Mouse (Mus musculus) heart, postnatal 0 days (tissue): ENCODE results near the gene Vezf1. TPM values are rescaled to one million over a fixed set of nuclear protein-coding genes. Genes with fewer than 3 reads are reported as not detected.

Source experiments
- ATAC-seq: fragments of 200-750 bp; cut with Nextera tagmentation; 2 replicates; pipeline ENCODE4 v1.8.0; 2017; ENCODE audit warnings: low read depth, moderate number of reproducible peaks, moderate library complexity; ENCODE audit not compliant: insufficient read depth
- DNase-seq: peaks from one replicate; pipeline ENCODE4 v3.0.0-alpha.2; 2016; ENCODE audit warnings: low spot score
- H3K27ac ChIP-seq: fragments of 300-500 bp; sonication (generic); 2 replicates; pipeline ENCODE4 v1.5.1; 2014; ENCODE audit warnings: low read depth, mild to moderate bottlenecking
- H3K27me3 ChIP-seq: fragments of 300-500 bp; sonication (generic); 2 replicates; pipeline ENCODE4 v1.6.1; 2014; ENCODE audit warnings: low read length, mixed read lengths; ENCODE audit not compliant: control insufficient read depth, insufficient read depth
- H3K36me3 ChIP-seq: fragments of 300-500 bp; sonication (generic); replicated peaks from 2 replicates; pipeline ENCODE4 v1.6.1; 2014; ENCODE audit warnings: low read length, mixed read lengths; ENCODE audit not compliant: control insufficient read depth, insufficient read depth
- H3K4me1 ChIP-seq: fragments of 300-500 bp; sonication (generic); 2 replicates; pipeline ENCODE4 v1.6.1; 2014; ENCODE audit warnings: antibody characterized with exemption; ENCODE audit not compliant: control insufficient read depth, insufficient read depth
- H3K4me2 ChIP-seq: fragments of 300-500 bp; sonication (generic); 2 replicates; pipeline ENCODE4 v1.6.1; 2014; ENCODE audit warnings: low read depth, mild to moderate bottlenecking, low read length, moderate library complexity
- H3K4me3 ChIP-seq: fragments of 300-500 bp; sonication (generic); 2 replicates; pipeline ENCODE4 v1.5.1; 2014; ENCODE audit warnings: low read depth, low read length
- H3K9ac ChIP-seq: fragments of 300-500 bp; sonication (generic); replicated peaks from 2 replicates; pipeline ENCODE4 v1.6.1; 2014; ENCODE audit warnings: low read depth, low read length, mixed read lengths
- H3K9me3 ChIP-seq: fragments of 300-500 bp; sonication (generic); replicated peaks from 2 replicates; pipeline ENCODE4 v1.6.1; 2016; ENCODE audit warnings: low read length; ENCODE audit not compliant: control insufficient read depth
- CTCF ChIP-seq: IDR thresholded peaks from 2 replicates; pipeline ENCODE4 v1.5.1; 2016; ENCODE audit warnings: antibody characterized with exemption, control low read depth, low read depth
- EP300 ChIP-seq: IDR thresholded peaks from 2 replicates; pipeline ENCODE4 v1.6.1; 2016; ENCODE audit warnings: antibody characterized with exemption, low read depth
- WGBS: fragments of 180-500 bp; shearing (Covaris S2); extraction: QIAGEN DNeasy Blood & Tissue Kit; methylation state at CpG from one replicate; pipeline ENCODE4 v1.1.7; 2014; 5-methylcytosine and 5-hydroxymethylcytosine counted together
- polyA plus RNA-seq: library from polyadenylated mRNA; unstranded; fragments of >200 nt; fragmentation: Nextera tagmentation; extraction: Ambion mirVana; gene quantifications from 2 replicates; pipeline ENCODE4 v1.2.1, GENCODE M21; 2015
- total RNA-seq: library from RNA; depleted of rRNA; stranded (reverse); fragments of >200 nt; gene quantifications from 2 replicates; pipeline ENCODE4 v1.2.3, GENCODE M21; 2014; ENCODE audit warnings: low replicate concordance

Gene Vezf1
- total and polyA plus RNA-seq, 2 experiments from 2014 or later = 17.6 to 31.9 TPM

DNA sequence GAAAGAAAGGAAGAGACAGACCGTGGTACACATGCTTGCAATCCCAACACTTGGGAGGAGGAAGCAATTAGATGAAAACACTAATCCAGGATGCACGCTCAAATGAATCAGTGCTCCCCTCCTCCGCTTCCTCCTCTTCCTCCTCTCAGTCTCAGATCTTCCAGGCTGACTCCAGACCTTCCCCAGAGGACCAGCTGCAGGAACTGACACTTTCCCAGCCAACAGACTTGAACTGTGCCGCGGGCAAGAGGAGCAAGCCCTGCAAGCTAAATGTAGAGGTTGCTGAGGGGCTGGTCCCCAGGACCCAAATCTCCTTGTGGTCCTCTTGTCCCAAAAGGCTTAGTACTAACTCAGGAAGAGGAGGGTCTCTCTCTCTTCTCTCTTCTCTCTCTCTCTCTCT lies 21.1 kb downstream of the Vezf1 start:
- no peak for DNase-seq

GRCm38 (mm10) chr11:88090293-88090692 lies 22.2 kb downstream of the Vezf1 start:
- Histone ChIP-seq H3K4me2 (no peak overlapping the region), H3K27me3 (no peaks in the 10 kb centered on the region), H3K27ac (no peak overlapping the region), H3K4me1 (peaks cover 6% of the 10 kb centered on the region), H3K9me3 (no peaks in the 10 kb centered on the region), H3K9ac (no peak overlapping the region), H3K4me3 (no peak overlapping the region), H3K36me3 (no peaks in the 10 kb centered on the region)
- 67% methylated on average over 5 of the region's 5 CpGs for WGBS
- ATAC-seq (no peak), DNase-seq (no peak)
- no peak for TF ChIP-seq CTCF
- no peak for TF ChIP-seq EP300

More for the DNA sequence above, 21.1 kb downstream of the Vezf1 start:
- Histone ChIP-seq H3K9me3 (no peaks in the 10 kb centered on the region), H3K9ac (no peak overlapping the region), H3K4me1 (peaks cover 6% of the 10 kb centered on the region), H3K27me3 (no peaks in the 10 kb centered on the region), H3K4me2 (no peak overlapping the region), H3K36me3 (peaks cover 5% of the 10 kb centered on the region; the same call in 1 of the 2 replicates), H3K4me3 (no peak overlapping the region), H3K27ac (no peak overlapping the region)
- WGBS = 59% methylated on average over 5 of the region's 5 CpGs
- TF ChIP-seq EP300 = 0 out of 2 replicates have a peak, but pooled peaks have one; percentile 54
- TF ChIP-seq CTCF = no peak
- no peak for ATAC-seq

DNA sequence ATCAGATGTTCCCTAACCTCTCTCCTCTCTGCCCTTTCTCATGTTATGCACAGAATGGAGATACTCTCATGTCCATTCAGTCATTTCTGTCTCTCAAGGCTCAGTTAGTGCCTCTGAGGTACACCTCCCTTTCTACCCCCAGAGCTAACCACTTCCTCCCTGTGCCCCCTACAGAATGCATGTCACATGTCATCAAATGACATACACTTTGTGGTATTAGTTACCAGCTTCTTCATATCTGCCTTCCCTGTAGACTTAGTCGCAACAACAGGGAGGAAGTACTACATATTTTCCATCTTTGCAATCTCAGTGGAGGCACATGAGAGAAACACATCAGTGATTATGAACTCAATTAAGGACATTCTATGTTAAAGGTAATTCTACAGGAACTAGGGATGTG lies 23.9 kb downstream of the Vezf1 start:
- Histone ChIP-seq H3K27me3 (no peaks in the 10 kb centered on the region), H3K4me3 (no peak overlapping the region), H3K9me3 (no peaks in the 10 kb centered on the region), H3K9ac (no peak overlapping the region), H3K36me3 (no peaks in the 10 kb centered on the region), H3K4me2 (no peak overlapping the region), H3K27ac (no peak overlapping the region), H3K4me1 (peaks cover 9% of the 10 kb centered on the region)
- TF ChIP-seq CTCF (no peak), EP300 (no peak)
- WGBS = 41% methylated on average over 1 of the region's 1 CpGs
- ATAC-seq = no peak
- no peak for DNase-seq

GRCm38 (mm10) chr11:88097173-88097572 lies 29.1 kb downstream of the Vezf1 start:
- Histone ChIP-seq H3K4me2 (peak overlapping the region; percentile 2; the same call in 1 of the 2 replicates), H3K27ac (peak overlapping the region; percentile 32; the same call in 1 of the 2 replicates), H3K4me1 (peaks cover 29% of the 10 kb centered on the region), H3K27me3 (no peaks in the 10 kb centered on the region), H3K36me3 (no peaks in the 10 kb centered on the region), H3K9me3 (no peaks in the 10 kb centered on the region), H3K4me3 (no peak overlapping the region), H3K9ac (no peak overlapping the region)
- WGBS = 16% methylated on average over 4 of the region's 4 CpGs
- TF ChIP-seq CTCF = no peak
- TF ChIP-seq EP300 = no peak
- DNase-seq (peak; percentile 38), ATAC-seq (no peak)

DNA sequence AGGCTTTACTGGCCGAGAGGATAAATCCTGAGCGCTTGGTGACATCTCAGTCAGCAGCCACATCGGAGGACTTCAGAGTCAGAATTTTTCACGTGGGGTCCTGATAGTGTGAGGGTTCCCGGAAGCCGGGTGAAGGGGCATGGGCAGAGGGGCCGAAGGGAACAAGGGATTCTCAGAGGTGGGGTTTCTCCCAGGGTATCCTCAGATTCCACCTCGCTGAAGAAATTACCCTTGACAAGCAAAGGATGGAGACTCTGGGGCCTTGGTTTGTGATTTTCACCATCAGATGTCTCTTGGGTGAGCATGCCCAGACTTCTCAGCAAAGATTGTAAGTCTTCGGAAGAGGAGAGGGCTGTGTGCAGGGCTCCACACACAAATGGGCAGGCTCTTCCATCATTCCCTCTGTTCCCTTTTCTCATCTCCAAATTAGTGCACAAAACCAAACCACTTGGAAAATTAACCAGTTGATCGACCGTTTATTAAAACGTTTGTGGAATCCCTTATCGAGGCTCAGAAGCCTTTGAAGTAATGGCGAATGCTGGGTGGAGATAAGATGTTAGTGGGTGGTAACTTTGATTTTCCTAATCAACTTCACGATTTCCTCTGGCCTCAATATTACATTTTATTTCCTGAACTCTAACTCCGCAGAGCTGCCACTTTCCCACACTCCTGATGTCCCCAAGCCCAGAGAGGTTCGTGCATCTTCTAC lies 30.1 kb downstream of the Vezf1 start, which contains the start of gene Cuedc1:
Gene Cuedc1 (plus strand): TSS at position 38 of the 709 bp plus-strand sequence.
- Histone ChIP-seq H3K27me3 (no peaks in the 10 kb centered on the region), H3K4me1 (peaks cover 29% of the 10 kb centered on the region), H3K36me3 (no peaks in the 10 kb centered on the region), H3K9ac (peak within 1 kb of the TSS; percentile 98), H3K4me3 (peak within 1 kb of the TSS; percentile 89), H3K9me3 (no peaks in the 10 kb centered on the region), H3K27ac (peak within 1 kb of the TSS; percentile 98), H3K4me2 (peak within 1 kb of the TSS; percentile 98)
- TF ChIP-seq CTCF (no peak), EP300 (no peak)
- 26% methylated on average over 17 of the region's 17 CpGs for WGBS
- ATAC-seq (no peak), DNase-seq (no peak)
